Mouse (Mus musculus) neural tube, embryonic 15.5 days (tissue): ENCODE measurements around the gene Hist1h4i. TPM values are rescaled to one million over a fixed set of nuclear protein-coding genes. Genes with fewer than 3 reads are reported as not detected.

Experiments used
- ATAC-seq: fragments of 200-750 bp; cut with Nextera tagmentation; 2 replicates; pipeline ENCODE4 v1.8.0; 2017; ENCODE audit warnings: mild to moderate bottlenecking, moderate TSS enrichment, moderate library complexity; ENCODE audit not compliant: low FRiP score
- H3K27ac ChIP-seq: fragments of 300-500 bp; sonication (generic); replicated peaks from 2 replicates; pipeline ENCODE4 v1.5.1; 2015; ENCODE audit warnings: mild to moderate bottlenecking, inconsistent platforms
- H3K27me3 ChIP-seq: fragments of 300-500 bp; sonication (generic); replicated peaks from 2 replicates; pipeline ENCODE4 v1.6.1; 2015; ENCODE audit warnings: inconsistent platforms
- H3K36me3 ChIP-seq: fragments of 300-500 bp; sonication (generic); 2 replicates; pipeline ENCODE4 v1.6.1; 2015; ENCODE audit warnings: inconsistent platforms
- H3K4me1 ChIP-seq: fragments of 300-500 bp; sonication (generic); 2 replicates; pipeline ENCODE4 v1.6.1; 2015; ENCODE audit warnings: inconsistent platforms
- H3K4me2 ChIP-seq: fragments of 300-500 bp; sonication (generic); 2 replicates; pipeline ENCODE4 v1.6.1; 2015; ENCODE audit warnings: inconsistent platforms, mild to moderate bottlenecking, moderate library complexity
- H3K4me3 ChIP-seq: fragments of 300-500 bp; sonication (generic); replicated peaks from 2 replicates; pipeline ENCODE4 v1.5.1; 2015; ENCODE audit warnings: mild to moderate bottlenecking, inconsistent platforms
- H3K9ac ChIP-seq: fragments of 300-500 bp; sonication (generic); replicated peaks from 2 replicates; pipeline ENCODE4 v1.6.1; 2015; ENCODE audit warnings: mild to moderate bottlenecking, inconsistent platforms
- H3K9me3 ChIP-seq: fragments of 300-500 bp; sonication (generic); replicated peaks from 2 replicates; pipeline ENCODE4 v1.6.1; 2016; ENCODE audit warnings: inconsistent platforms
- WGBS: fragments of 180-500 bp; shearing (Covaris S2); methylation state at CpG from one replicate; pipeline ENCODE4 v1.1.7; 2015; ENCODE audit warnings: mixed read lengths; 5-methylcytosine and 5-hydroxymethylcytosine counted together
- polyA plus RNA-seq: library from polyadenylated mRNA; unstranded; fragments of >200 nt; fragmentation: Nextera tagmentation; extraction: Ambion mirVana; gene quantifications from 2 replicates; pipeline ENCODE4 v1.2.1, GENCODE M21; 2015

Hist1h4i gene
- polyA plus RNA-seq, 1 experiment from 2014 or later = 4.8 TPM

DNA sequence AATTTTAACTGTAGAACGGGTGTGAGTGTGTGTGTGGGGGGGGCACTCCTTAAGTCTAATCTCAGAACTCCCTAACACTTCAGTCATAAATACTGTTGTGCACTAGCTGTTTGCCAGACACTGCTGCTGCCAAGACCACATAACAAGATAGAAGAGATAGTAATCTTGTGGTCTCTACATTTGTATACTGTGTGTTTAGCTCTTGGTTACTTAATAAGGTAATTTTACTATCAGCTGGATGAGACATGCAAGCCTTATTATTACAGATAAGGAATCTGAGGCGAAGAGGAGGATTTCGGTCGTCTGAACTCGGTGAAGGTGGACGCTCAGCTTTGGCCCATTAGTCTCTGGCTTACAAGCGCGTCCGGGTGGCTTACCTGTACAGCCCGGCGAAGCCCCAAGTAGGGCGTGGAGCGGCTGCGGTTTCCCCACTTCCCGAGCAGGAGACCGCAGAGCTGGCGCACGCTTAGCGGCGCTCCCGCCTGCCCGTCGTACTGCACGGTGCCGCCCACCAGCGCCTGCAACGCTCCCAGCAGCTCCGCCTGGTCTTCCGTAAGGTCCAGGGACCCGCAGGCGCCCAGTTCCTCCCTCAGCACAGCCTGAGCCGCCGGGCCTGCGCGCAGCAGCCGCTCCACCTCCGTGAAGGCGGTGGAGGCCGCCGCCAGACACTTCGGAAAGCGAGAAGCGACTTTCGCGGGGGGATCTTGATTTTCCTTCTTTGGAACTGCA, 35.4 kb downstream of the Hist1h4i start:
- under 1% methylated on average over 45 of the region's 45 CpGs for WGBS
- H3K9ac ChIP-seq = 0 out of 2 replicates have a peak overlapping the region, but pooled peaks have one; percentile 8

DNA sequence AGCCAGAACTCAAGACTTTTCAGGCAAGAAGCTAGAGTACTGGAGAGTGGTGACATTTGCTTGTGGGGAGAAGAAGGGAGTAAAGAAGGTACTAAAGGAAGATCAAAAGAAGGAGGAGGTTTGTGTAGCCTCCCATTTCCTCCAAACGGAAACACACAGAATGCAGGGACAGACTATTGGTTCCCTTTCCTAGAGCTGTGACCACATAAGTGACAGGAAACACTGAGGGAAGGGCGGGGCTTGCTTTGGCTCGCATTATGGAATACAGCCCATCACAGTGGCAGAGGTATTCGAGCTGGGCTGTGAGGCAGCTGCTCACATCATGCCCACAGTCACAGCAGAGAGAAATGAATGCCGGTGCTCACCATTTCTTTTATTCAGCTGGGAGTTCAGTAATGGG, 39.3 kb downstream of the Hist1h4i start:
- no peak for ATAC-seq
- WGBS = 18% methylated on average over 5 of the region's 5 CpGs

More for the DNA sequence above, 35.4 kb downstream of the Hist1h4i start:
- peak overlapping the region; percentile 64 for H3K4me2 ChIP-seq
- H3K9me3 ChIP-seq = no peaks in the 10 kb centered on the region
- H3K36me3 ChIP-seq = no peaks in the 10 kb centered on the region
- peaks cover 100% of the 10 kb centered on the region for H3K27me3 ChIP-seq
- peak; percentile 53 for ATAC-seq
- no peak overlapping the region for H3K27ac ChIP-seq
- H3K4me3 ChIP-seq = peak overlapping the region; percentile 36
- H3K4me1 ChIP-seq = peaks cover 17% of the 10 kb centered on the region

DNA sequence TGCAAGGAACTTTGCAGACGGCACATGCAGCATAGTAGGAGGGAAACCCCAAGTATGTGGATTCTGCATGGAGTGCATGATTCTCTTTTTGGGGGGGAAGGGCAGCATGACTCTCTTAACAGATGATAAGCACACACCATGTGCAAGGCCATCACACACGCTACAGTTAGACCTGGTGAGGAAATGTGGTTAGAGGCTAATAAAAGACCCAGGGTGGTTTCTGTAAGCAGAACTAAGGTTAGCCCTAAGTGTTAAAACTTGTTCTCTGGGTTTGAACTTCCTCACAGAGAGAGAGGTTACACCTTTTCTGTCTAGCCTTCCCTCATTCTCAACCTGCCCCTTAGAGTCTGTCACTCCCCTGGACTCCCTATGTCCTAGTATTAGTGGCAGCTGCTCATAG, 39.8 kb downstream of the Hist1h4i start:
- H3K4me1 ChIP-seq = peaks cover 17% of the 10 kb centered on the region
- H3K9ac ChIP-seq = no peak overlapping the region

More for the DNA sequence above, 39.3 kb downstream of the Hist1h4i start:
- no peaks in the 10 kb centered on the region for H3K36me3 ChIP-seq
- H3K27me3 ChIP-seq = peaks cover 100% of the 10 kb centered on the region
- H3K9me3 ChIP-seq = no peaks in the 10 kb centered on the region
- H3K27ac ChIP-seq = no peak overlapping the region
- H3K4me2 ChIP-seq = no peak overlapping the region
- H3K9ac ChIP-seq = no peak overlapping the region
- H3K4me1 ChIP-seq = peaks cover 21% of the 10 kb centered on the region
- H3K4me3 ChIP-seq = no peak overlapping the region

DNA sequence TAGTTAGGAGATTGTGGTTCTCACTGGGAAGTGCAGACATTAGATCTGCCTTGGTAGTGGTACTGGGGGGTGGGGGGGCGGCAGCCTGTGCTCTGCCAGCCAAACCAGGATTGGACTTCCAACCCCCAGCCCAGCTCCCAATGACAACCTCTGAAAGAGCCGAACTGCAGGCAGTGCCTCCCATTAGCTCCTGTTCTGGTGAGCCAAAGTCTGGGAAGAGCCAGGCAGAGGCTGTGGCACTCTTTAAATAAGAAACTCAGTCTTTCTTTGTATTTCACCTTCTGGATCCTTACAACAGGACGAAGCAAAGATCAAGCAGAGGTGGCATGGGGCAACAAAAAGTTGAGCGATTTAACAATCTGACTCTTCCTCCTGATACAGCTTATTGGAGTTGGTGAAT, 42.0 kb downstream of the Hist1h4i start:
- Histone ChIP-seq H3K4me2 (no peak overlapping the region), H3K27ac (no peak overlapping the region)
- ATAC-seq = no peak

More for the DNA sequence above, 39.8 kb downstream of the Hist1h4i start:
- WGBS = 63% methylated on average over 2 of the region's 2 CpGs
- Histone ChIP-seq H3K4me3 (no peak overlapping the region), H3K4me2 (no peak overlapping the region), H3K9me3 (no peaks in the 10 kb centered on the region), H3K36me3 (no peaks in the 10 kb centered on the region), H3K27ac (no peak overlapping the region), H3K27me3 (peaks cover 100% of the 10 kb centered on the region)
- ATAC-seq = no peak

DNA sequence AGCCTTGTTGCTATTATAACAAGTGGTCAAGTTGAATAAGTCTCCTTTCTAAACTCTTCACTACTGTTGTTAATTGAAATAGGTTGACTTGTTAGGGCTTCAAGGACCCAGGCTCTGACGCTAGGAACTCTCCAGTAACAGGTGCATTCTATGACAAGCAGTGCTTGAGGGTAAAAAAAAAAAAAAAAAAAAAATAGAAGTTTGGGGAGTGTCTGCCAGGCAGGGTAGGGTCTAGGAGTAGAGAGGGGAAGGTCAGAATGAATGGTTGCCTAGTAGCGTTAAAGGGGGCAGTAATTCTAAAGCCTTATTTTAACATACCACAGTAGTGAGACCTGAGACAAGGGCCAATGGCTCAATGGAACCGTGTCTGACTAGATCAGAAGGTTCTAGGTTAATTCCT, 42.8 kb downstream of the Hist1h4i start:
- Histone ChIP-seq H3K4me3 (no peak overlapping the region), H3K9me3 (no peaks in the 10 kb centered on the region), H3K9ac (no peak overlapping the region), H3K27me3 (peaks cover 95% of the 10 kb centered on the region), H3K4me2 (no peak overlapping the region), H3K27ac (no peak overlapping the region), H3K4me1 (peaks cover 14% of the 10 kb centered on the region), H3K36me3 (no peaks in the 10 kb centered on the region)
- 20% methylated on average over 3 of the region's 3 CpGs for WGBS
- no peak for ATAC-seq

More for the DNA sequence above, 42.0 kb downstream of the Hist1h4i start:
- H3K4me3 ChIP-seq = no peak overlapping the region
- peaks cover 95% of the 10 kb centered on the region for H3K27me3 ChIP-seq
- peaks cover 14% of the 10 kb centered on the region for H3K4me1 ChIP-seq
- 32% methylated on average over 4 of the region's 4 CpGs for WGBS
- H3K9me3 ChIP-seq = no peaks in the 10 kb centered on the region
- no peak overlapping the region for H3K9ac ChIP-seq
- no peaks in the 10 kb centered on the region for H3K36me3 ChIP-seq

DNA sequence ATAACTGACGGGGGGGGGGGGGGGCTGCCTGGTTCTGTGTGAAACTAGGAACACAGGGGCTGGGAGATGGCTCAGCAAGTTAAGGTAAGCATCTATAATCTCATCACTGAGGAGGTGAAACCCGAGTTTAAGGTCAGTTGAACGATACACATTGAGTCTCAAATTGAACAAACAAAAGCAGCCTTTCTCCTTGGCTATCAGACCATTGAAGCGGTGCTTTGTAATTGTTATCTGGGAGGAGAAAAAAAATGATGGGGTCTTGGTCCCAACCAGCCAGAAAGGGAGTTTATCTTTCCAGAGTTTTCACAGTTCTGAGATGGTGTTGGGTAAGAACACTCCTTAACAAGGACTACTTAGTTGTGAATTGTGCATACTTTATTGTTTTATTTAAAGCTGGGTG, 43.3 kb downstream of the Hist1h4i start:
- no peak overlapping the region for H3K4me2 ChIP-seq
- H3K9me3 ChIP-seq = no peaks in the 10 kb centered on the region
- no peaks in the 10 kb centered on the region for H3K36me3 ChIP-seq
- peaks cover 14% of the 10 kb centered on the region for H3K4me1 ChIP-seq
- 10% methylated on average over 4 of the region's 4 CpGs for WGBS
- no peak overlapping the region for H3K9ac ChIP-seq
- H3K27ac ChIP-seq = no peak overlapping the region
- no peak for ATAC-seq
- no peak overlapping the region for H3K4me3 ChIP-seq
- H3K27me3 ChIP-seq = peaks cover 92% of the 10 kb centered on the region

DNA sequence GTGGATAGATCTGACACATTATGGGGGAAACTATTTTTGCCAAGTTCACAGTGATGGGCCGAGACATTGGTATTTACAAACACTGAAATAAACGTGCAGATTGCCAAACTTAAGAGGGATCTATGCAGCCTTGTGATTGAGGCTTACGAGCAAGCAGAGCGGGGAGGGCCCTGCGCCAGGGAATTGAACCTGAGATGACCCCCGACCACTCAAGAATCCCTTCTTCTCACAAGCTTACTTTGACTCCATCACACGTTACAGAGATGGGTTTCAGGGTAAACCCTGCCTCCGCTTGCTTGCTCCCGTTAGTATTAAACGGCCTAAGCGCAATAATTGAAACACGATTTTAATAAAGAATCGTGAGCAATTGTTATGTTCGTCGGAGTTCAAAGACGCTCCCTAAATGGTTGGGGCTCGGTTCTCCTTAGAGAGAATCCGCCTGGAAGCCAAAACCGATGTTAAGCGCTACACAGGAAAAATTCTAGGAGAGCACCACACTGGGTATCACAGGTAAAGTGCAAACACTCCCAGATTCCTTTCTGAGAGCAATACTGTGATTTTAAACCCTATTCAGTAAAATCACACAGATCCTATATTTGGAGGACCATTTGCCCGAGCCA, 43.9 kb downstream of the Hist1h4i start:
- Histone ChIP-seq H3K36me3 (no peaks in the 10 kb centered on the region), H3K9ac (no peak overlapping the region), H3K27ac (no peak overlapping the region), H3K4me1 (peaks cover 14% of the 10 kb centered on the region), H3K4me3 (0 out of 2 replicates have a peak overlapping the region, but pooled peaks have one; percentile 12), H3K27me3 (peaks cover 89% of the 10 kb centered on the region), H3K9me3 (no peaks in the 10 kb centered on the region), H3K4me2 (peak overlapping the region; percentile 30; the same call in 1 of the 2 replicates)
- no peak for ATAC-seq
- 1% methylated on average over 21 of the region's 21 CpGs for WGBS

DNA sequence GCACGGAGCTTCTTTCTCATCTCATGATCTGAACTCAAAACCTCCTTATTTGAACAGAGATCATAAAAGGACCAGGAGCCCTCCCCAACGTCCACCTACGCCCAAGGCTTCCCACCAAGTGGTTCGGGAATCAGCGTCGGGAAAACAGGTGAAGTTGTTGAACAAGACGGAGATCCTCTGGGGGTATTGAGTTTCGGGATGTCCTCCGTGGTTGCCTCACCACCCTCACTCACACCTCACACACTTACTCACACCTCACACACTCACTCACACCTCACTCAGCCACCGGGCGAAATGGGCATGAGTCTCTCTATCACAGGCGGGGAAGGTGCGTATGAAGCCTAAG, 44.3 kb downstream of the Hist1h4i start:
- Histone ChIP-seq H3K9ac (no peak overlapping the region), H3K4me2 (peak overlapping the region; percentile 30), H3K4me3 (0 out of 2 replicates have a peak overlapping the region, but pooled peaks have one; percentile 12), H3K27ac (no peak overlapping the region), H3K27me3 (peaks cover 84% of the 10 kb centered on the region), H3K36me3 (no peaks in the 10 kb centered on the region), H3K9me3 (no peaks in the 10 kb centered on the region), H3K4me1 (peaks cover 14% of the 10 kb centered on the region)
- WGBS = under 1% methylated on average over 13 of the region's 13 CpGs
- no peak for ATAC-seq

DNA sequence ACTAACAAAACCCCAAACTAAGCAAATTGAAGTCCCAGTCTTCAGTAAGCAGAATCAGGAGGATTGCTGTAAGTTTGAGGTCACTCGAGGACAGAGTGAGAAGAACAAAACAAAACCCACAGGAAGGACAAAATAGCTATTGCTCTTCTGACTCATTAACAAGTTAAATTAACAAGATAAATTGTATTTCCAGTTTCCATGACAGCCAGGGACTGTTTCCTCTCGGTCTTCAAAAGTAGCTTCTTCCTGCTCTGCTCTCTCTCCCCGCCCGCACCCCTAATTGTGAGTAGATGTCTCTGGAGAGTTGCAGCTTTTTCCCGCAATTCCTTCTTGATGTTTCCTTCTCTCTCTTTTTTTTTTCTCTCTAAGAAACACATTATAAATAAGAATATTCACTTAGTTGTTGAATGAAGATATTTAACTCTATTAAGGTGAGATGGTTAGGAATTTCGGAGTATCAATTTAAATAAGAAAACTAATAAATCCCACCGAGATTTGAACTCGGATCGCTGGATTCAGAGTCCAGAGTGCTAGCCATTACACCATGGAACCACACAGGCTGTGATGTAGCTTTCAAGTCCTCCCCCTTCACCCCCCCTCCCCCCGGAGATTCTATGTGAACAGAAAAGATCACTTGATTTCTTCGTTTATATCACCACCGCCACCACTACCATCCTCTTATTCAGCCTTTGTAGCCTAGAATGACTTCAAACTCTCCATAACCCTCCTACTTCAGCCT, 44.9 kb downstream of the Hist1h4i start:
- peak overlapping the region; percentile 30 for H3K4me2 ChIP-seq
- H3K27me3 ChIP-seq = peaks cover 82% of the 10 kb centered on the region
- WGBS = 3% methylated on average over 12 of the region's 12 CpGs
- no peak overlapping the region for H3K9ac ChIP-seq
- ATAC-seq = no peak
- 0 out of 2 replicates have a peak overlapping the region, but pooled peaks have one; percentile 12 for H3K4me3 ChIP-seq
- no peaks in the 10 kb centered on the region for H3K9me3 ChIP-seq
- H3K4me1 ChIP-seq = peaks cover 14% of the 10 kb centered on the region
- H3K27ac ChIP-seq = no peak overlapping the region
- no peaks in the 10 kb centered on the region for H3K36me3 ChIP-seq

DNA sequence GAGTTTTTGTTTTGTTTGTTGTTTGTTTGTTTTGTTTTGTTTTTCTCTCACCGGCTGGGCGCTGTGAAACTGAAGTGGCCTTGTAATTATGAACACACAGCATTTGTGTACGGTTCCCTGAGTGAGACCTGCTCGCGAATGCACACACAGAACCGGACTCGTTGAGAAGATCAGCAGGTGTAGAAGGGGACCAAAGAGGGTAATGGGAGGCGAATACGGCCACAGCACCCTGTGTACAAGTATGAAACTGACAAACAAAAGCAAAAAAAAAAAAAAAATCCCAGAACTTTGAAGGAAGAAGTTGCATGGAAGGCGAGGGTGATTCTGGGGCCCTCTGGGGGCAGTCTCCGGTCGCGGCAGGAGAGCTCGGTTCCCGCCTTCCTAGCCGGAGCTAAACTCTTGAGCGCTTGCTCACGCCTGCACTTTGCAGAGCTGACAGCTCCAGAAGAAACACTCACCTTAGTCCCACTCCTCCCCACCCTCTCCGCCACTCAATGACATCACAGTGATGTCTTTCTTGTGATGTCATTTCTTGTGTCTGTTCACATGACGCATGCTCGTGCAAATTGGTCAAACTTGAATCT, 45.7 kb downstream of the Hist1h4i start:
- Histone ChIP-seq H3K4me2 (peak overlapping the region; percentile 42), H3K4me1 (peaks cover 14% of the 10 kb centered on the region), H3K9me3 (no peaks in the 10 kb centered on the region), H3K4me3 (peak overlapping the region; percentile 14), H3K27me3 (peaks cover 78% of the 10 kb centered on the region), H3K9ac (no peak overlapping the region), H3K27ac (no peak overlapping the region), H3K36me3 (no peaks in the 10 kb centered on the region)
- WGBS = 1% methylated on average over 21 of the region's 21 CpGs
- no peak for ATAC-seq

DNA sequence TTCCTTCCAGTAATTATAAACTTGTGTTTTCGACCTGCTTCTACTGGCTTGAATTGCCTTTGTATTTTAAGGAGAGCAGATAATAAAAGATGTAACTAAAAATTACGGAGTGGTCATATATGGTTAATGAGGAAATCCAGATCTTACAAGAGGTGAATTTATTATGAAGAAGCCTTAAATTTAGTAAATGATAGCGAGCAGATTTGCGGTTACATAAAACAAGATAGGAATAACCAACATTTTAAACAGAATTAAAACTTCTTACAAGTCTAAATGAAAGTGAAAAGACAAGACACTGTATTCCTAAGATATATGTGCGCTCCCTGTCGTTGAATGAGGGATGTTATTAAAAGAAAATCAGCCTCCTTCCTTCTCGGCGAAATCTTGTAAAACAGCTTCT, 46.3 kb downstream of the Hist1h4i start:
- Histone ChIP-seq H3K4me1 (peaks cover 14% of the 10 kb centered on the region), H3K4me3 (peak overlapping the region; percentile 14; the same call in 1 of the 2 replicates), H3K27ac (no peak overlapping the region), H3K36me3 (no peaks in the 10 kb centered on the region), H3K27me3 (peaks cover 76% of the 10 kb centered on the region), H3K4me2 (peak overlapping the region; percentile 42), H3K9ac (no peak overlapping the region), H3K9me3 (no peaks in the 10 kb centered on the region)
- ATAC-seq = no peak
- WGBS = 7% methylated on average over 8 of the region's 8 CpGs
